Mouse (Mus musculus) lung, adult 2 months (tissue): ENCODE data around the gene Ndufb4.

Source experiments
- CTCF ChIP-seq: fragments of 200-500 bp; IDR thresholded peaks from 2 replicates; pipeline ENCODE4 v1.5.1; 2011; ENCODE audit warnings: mild to moderate bottlenecking, low read length, control low read depth; ENCODE audit not compliant: insufficient read depth
- POLR2A ChIP-seq: fragments of 200-500 bp; IDR thresholded peaks from 2 replicates; pipeline ENCODE4 v1.6.1; 2011; ENCODE audit warnings: low read depth, mild to moderate bottlenecking, control low read depth, low read length, borderline replicate concordance; ENCODE audit errors: extremely low read depth

- TF ChIP-seq CTCF (no peak), POLR2A (no peak)
These were observed 49.6 kb upstream of the Ndufb4 start for GRCm38 (mm10) chr16:37703884-37704283.
